Mouse (Mus musculus): ENCODE measurements around the gene Cks2. TPM values are rescaled to one million over a fixed set of nuclear protein-coding genes. Genes with fewer than 3 reads are reported as not detected.
"Not testable (repeated sequence)": the region's sequence is repeated elsewhere in the genome, so short reads cannot be mapped to it uniquely, and the experiment has no call there.

The Cks2 gene
- polyA plus RNA-seq, 1 experiment from 2014 or later: 420 TPM

GRCm38 (mm10) chr13:51663561-51663960, 18.5 kb downstream of the Cks2 start:
- no peak overlapping the region for H3K4me3 ChIP-seq
- no peaks in the 10 kb centered on the region for H3K9me3 ChIP-seq
- H3K27ac ChIP-seq: no peak overlapping the region
- H3K27me3 ChIP-seq (ENCODE audit: poor library complexity, severe bottlenecking): no peaks in the 10 kb centered on the region
- DNase-seq (ENCODE audit: extremely low spot score, low spot score): no peak
- peaks cover 97% of the 10 kb centered on the region for H3K36me3 ChIP-seq (replicated peaks)
- 92% methylated on average over 2 of the region's 2 CpGs for WGBS
- H3K4me1 ChIP-seq: no peaks in the 10 kb centered on the region

GRCm38 (mm10) chr13:51668195-51668594, 23.2 kb downstream of the Cks2 start:
- H3K9me3 ChIP-seq; H3K27me3 ChIP-seq (ENCODE audit: poor library complexity, severe bottlenecking); H3K4me1 ChIP-seq; H3K4me3 ChIP-seq; DNase-seq (ENCODE audit: extremely low spot score, low spot score); H3K27ac ChIP-seq: not testable (repeated sequence)
- 93% methylated on average over 12 of the region's 12 CpGs for WGBS
- H3K36me3 ChIP-seq (replicated peaks): peaks cover 93% of the 10 kb centered on the region

- WGBS: 91% methylated on average over 4 of the region's 4 CpGs
- Histone ChIP-seq H3K9me3 (no peaks in the 10 kb centered on the region), H3K4me1 (no peaks in the 10 kb centered on the region), H3K36me3 (replicated peaks) (peaks cover 96% of the 10 kb centered on the region), H3K27ac (no peak overlapping the region), H3K4me3 (no peak overlapping the region), H3K27me3 (ENCODE audit: poor library complexity, severe bottlenecking) (no peaks in the 10 kb centered on the region)
- DNase-seq (ENCODE audit: extremely low spot score, low spot score): no peak
Measured at GRCm38 (mm10) chr13:51676641-51677040, 31.6 kb downstream of the Cks2 start.

- Histone ChIP-seq H3K27me3 (ENCODE audit: poor library complexity, severe bottlenecking) (no peaks in the 10 kb centered on the region), H3K36me3 (replicated peaks) (peaks cover 96% of the 10 kb centered on the region), H3K27ac (no peak overlapping the region), H3K9me3 (no peaks in the 10 kb centered on the region), H3K4me3 (no peak overlapping the region), H3K4me1 (no peaks in the 10 kb centered on the region)
- DNase-seq (ENCODE audit: extremely low spot score, low spot score): no peak
- WGBS: 95% methylated on average over 12 of the region's 12 CpGs
Measured at GRCm38 (mm10) chr13:51677041-51677440, 32.0 kb downstream of the Cks2 start.

- Histone ChIP-seq H3K4me1 (no peaks in the 10 kb centered on the region), H3K27me3 (ENCODE audit: poor library complexity, severe bottlenecking) (no peaks in the 10 kb centered on the region), H3K27ac (no peak overlapping the region), H3K9me3 (no peaks in the 10 kb centered on the region), H3K4me3 (no peak overlapping the region), H3K36me3 (replicated peaks) (peaks cover 100% of the 10 kb centered on the region)
- WGBS: 90% methylated on average over 7 of the region's 7 CpGs
- DNase-seq (ENCODE audit: extremely low spot score, low spot score): no peak
Measured at GRCm38 (mm10) chr13:51677630-51678185, 32.7 kb downstream of the Cks2 start.

- no peak overlapping the region for H3K27ac ChIP-seq
- H3K36me3 ChIP-seq (replicated peaks): peaks cover 100% of the 10 kb centered on the region
- H3K4me3 ChIP-seq: no peak overlapping the region
- H3K27me3 ChIP-seq (ENCODE audit: poor library complexity, severe bottlenecking): no peaks in the 10 kb centered on the region
- 89% methylated on average over 6 of the region's 6 CpGs for WGBS
- DNase-seq (ENCODE audit: extremely low spot score, low spot score): no peak
- no peaks in the 10 kb centered on the region for H3K9me3 ChIP-seq
- no peaks in the 10 kb centered on the region for H3K4me1 ChIP-seq
Measured at GRCm38 (mm10) chr13:51678687-51679086, 33.7 kb downstream of the Cks2 start.

GRCm38 (mm10) chr13:51679332-51679731, 34.3 kb downstream of the Cks2 start:
- H3K4me3 ChIP-seq: no peak overlapping the region
- WGBS: 85% methylated on average over 4 of the region's 4 CpGs
- H3K4me1 ChIP-seq: no peaks in the 10 kb centered on the region; the same call in 1 of the 2 replicates
- no peak overlapping the region for H3K27ac ChIP-seq
- H3K27me3 ChIP-seq (ENCODE audit: poor library complexity, severe bottlenecking): no peaks in the 10 kb centered on the region
- peaks cover 100% of the 10 kb centered on the region for H3K36me3 ChIP-seq (replicated peaks)
- no peaks in the 10 kb centered on the region for H3K9me3 ChIP-seq
- no peak for DNase-seq (ENCODE audit: extremely low spot score, low spot score)

- Histone ChIP-seq H3K9me3 (no peaks in the 10 kb centered on the region), H3K27me3 (ENCODE audit: poor library complexity, severe bottlenecking) (no peaks in the 10 kb centered on the region), H3K4me1 (no peaks in the 10 kb centered on the region; the same call in 1 of the 2 replicates), H3K4me3 (no peak overlapping the region), H3K36me3 (replicated peaks) (peaks cover 100% of the 10 kb centered on the region), H3K27ac (no peak overlapping the region)
- no peak for DNase-seq (ENCODE audit: extremely low spot score, low spot score)
- 92% methylated on average over 5 of the region's 5 CpGs for WGBS
Measured at GRCm38 (mm10) chr13:51681076-51681475, 36.0 kb downstream of the Cks2 start.

GRCm38 (mm10) chr13:51681634-51682033, 36.6 kb downstream of the Cks2 start:
- Histone ChIP-seq H3K36me3 (replicated peaks) (peaks cover 100% of the 10 kb centered on the region), H3K27me3 (ENCODE audit: poor library complexity, severe bottlenecking) (no peaks in the 10 kb centered on the region), H3K9me3 (no peaks in the 10 kb centered on the region), H3K4me3 (no peak overlapping the region), H3K27ac (no peak overlapping the region), H3K4me1 (no peaks in the 10 kb centered on the region; the same call in 1 of the 2 replicates)
- no peak for DNase-seq (ENCODE audit: extremely low spot score, low spot score)
- 94% methylated on average over 8 of the region's 8 CpGs for WGBS

GRCm38 (mm10) chr13:51685290-51685966, 40.4 kb downstream of the Cks2 start:
- no peaks in the 10 kb centered on the region; the same call in 1 of the 2 replicates for H3K4me1 ChIP-seq
- H3K36me3 ChIP-seq (replicated peaks): peaks cover 91% of the 10 kb centered on the region
- H3K4me3 ChIP-seq: no peak overlapping the region
- no peaks in the 10 kb centered on the region for H3K9me3 ChIP-seq
- DNase-seq (ENCODE audit: extremely low spot score, low spot score): no peak
- 88% methylated on average over 7 of the region's 7 CpGs for WGBS
- H3K27ac ChIP-seq: no peak overlapping the region
- H3K27me3 ChIP-seq (ENCODE audit: poor library complexity, severe bottlenecking): no peaks in the 10 kb centered on the region

GRCm38 (mm10) chr13:51686966-51687365, 41.9 kb downstream of the Cks2 start:
- H3K4me1 ChIP-seq: no peaks in the 10 kb centered on the region; the same call in 1 of the 2 replicates
- peaks cover 83% of the 10 kb centered on the region for H3K36me3 ChIP-seq (replicated peaks)
- H3K9me3 ChIP-seq: no peaks in the 10 kb centered on the region
- 92% methylated on average over 5 of the region's 5 CpGs for WGBS
- no peak for DNase-seq (ENCODE audit: extremely low spot score, low spot score)
- H3K27me3 ChIP-seq (ENCODE audit: poor library complexity, severe bottlenecking): no peaks in the 10 kb centered on the region
- H3K27ac ChIP-seq: no peak overlapping the region
- no peak overlapping the region for H3K4me3 ChIP-seq

GRCm38 (mm10) chr13:51688688-51689087, 43.7 kb downstream of the Cks2 start:
- no peak overlapping the region for H3K4me3 ChIP-seq
- no peaks in the 10 kb centered on the region for H3K27me3 ChIP-seq (ENCODE audit: poor library complexity, severe bottlenecking)
- no peaks in the 10 kb centered on the region for H3K9me3 ChIP-seq
- H3K36me3 ChIP-seq (replicated peaks): peaks cover 66% of the 10 kb centered on the region
- H3K27ac ChIP-seq: no peak overlapping the region
- H3K4me1 ChIP-seq: no peaks in the 10 kb centered on the region; the same call in 1 of the 2 replicates
- 73% methylated on average over 3 of the region's 3 CpGs for WGBS
- DNase-seq (ENCODE audit: extremely low spot score, low spot score): no peak

- H3K9me3 ChIP-seq: no peaks in the 10 kb centered on the region
- H3K36me3 ChIP-seq (replicated peaks): peaks cover 11% of the 10 kb centered on the region
- no peaks in the 10 kb centered on the region for H3K4me1 ChIP-seq
- no peak for DNase-seq (ENCODE audit: extremely low spot score, low spot score)
- H3K27ac ChIP-seq: no peak overlapping the region
- H3K27me3 ChIP-seq (ENCODE audit: poor library complexity, severe bottlenecking): no peaks in the 10 kb centered on the region
- H3K4me3 ChIP-seq: no peak overlapping the region
Measured at GRCm38 (mm10) chr13:51696481-51696880, 51.4 kb downstream of the Cks2 start.
